Mouse (Mus musculus): ENCODE results near the gene Man2c1. TPM values are rescaled to one million over a fixed set of nuclear protein-coding genes. Genes with fewer than 3 reads are reported as not detected.

Gene Man2c1
- total RNA-seq, 2 experiments from 2014 or later: 109 to 121 TPM

DNA sequence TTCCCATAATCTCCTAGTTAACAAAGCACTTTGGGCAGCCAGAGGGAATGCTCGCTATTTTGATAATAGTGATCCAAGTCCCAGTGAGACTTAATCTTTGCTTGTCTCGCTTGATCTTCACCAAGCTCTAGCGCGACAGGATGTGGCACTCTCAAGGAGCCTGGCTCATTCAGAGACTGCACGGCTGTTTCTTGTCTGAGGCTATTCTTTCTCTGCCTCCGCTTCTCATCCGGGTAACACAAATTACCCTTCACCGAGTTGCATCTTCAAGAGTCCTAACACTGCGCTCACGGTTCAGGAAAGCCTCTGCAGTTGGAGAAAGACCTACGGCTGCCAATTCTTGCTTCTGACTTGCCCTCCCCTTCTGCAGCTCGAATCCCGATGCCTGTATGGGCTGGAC lies 27.0 kb downstream of the Man2c1 start:
- no peak for DNase-seq

DNA sequence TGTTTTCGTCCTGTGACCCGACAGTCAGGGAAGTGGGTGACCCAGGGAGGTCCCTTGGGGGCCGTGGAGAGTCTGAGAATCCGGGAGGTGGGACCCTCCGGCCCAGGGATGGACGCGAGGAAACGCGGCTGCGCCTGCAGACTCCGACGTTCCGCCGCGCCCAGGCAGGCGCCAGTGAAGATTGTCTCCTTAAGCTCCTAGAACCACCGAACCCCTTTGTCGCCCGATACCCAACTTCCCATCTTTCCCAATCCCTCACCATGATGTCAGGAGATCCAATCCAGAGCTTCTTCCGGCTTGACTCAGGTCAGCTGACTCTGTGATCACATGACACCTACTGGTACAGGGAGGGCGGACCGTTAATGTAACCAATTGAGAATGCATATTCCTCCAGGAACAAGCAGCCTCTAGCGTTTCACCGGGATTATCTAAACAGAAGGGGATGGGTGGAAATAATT lies 27.6 kb downstream of the Man2c1 start, which contains the start of gene Commd4:
Commd4 (minus strand) TSS at position 319 of the 458 bp plus-strand sequence.
- DNase-seq: peak; percentile 90 to 92

DNA sequence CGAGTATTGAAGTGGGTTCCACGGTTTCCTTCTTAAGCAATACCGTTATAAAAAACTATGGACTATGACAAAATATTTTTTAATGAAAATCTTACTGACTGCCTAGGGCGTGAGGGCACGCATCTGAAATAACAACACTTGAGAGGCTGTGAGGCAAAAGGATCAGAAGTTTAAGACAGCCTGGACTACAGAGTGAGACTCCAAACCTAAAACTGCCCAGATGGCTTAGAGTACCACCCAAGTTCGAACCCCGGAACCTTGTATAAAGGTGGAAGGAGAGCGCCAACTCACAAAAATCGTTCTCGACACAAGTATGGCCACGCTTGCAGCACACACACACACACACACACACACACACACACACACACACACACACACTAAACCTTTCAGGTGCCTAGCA lies 28.0 kb downstream of the Man2c1 start:
- no peak for DNase-seq

DNA sequence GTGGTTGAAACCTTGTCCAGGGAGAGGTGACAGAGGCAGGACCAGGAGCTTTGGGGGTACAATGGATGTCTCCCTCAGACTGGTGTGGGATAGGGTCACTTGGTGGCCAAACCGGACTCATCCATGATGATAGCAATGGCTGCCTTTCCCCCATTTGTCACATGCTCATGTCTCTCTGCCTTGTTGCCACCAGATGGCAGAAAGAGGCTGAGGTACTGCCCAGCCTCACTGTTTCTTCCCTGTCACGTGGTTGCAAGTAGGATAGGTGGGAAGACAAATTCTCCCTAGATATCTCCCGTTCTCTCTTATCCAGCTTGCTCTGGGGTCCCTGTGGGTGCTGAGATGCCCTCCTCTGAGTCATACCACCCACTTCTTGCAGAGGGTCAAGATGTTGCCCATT lies 32.0 kb downstream of the Man2c1 start:
- peak in 1 of 2 experiments; percentile 25 for DNase-seq

DNA sequence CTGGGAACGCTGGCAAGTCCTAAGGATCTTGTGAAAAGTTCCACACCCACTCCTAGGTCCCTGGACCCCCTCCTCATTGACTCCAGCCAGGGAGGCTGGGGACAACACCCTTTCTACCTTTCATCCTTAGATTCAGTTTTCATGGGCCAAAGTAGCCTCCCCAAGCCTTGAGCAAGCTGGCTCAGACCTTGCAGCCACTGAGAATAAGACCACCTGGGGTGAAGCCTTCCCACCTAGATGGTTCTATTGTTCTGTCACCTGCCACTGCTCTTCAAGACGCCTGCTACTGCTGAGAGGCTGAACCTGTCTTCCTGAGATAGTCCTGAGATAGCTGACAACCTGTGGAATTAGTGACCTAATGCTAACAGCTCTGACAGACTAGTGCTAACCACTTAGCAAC lies 32.6 kb downstream of the Man2c1 start:
- no peak for DNase-seq

DNA sequence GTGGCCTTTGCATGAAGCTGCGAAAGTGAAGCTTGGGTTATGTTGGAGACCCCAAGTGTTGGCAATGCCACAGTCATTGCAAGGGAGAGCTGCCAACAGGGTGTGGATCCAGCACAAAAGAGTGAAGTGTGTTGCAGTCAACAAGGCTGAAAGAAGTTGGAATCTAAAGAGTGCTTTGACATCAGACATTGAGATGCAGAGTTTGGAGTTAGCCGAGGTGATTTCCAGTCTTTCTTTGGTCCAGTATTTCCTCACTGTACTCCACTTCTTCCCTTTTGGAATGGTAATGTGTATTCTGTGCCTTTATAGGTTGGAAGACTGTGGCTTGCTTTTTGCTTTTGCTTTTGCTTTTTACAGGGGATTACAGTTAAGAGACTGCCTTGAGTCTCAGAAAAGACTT lies 35.7 kb downstream of the Man2c1 start:
- no peak for DNase-seq

DNA sequence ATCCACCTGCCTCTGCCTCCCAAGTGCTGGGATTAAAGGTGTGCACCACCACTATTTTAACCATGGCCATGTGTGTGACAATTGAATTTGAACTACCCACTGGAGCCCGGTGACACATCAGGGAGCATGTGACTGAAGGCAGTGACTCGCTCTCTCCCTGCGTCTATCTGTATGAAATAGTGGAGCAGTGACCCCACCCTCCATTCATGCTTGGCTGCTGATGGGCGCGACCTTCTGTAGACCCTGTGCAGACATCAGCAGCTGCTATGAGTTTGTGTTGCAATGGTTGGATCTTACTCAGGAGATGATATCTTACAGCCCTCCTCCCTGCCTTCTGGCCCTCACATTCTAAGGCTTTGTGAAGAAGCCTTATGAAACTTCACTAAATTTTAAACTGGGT lies 37.9 kb downstream of the Man2c1 start:
- no peak for DNase-seq

Other genes starting within 250 kb of the Man2c1 start
- 10 to 100 TPM; 24.2 to 27.9 TPM for gene Snx33, start 202.3 kb upstream of the Man2c1 start, total RNA-seq (2021)
- gene Imp3, start 193.2 kb upstream of the Man2c1 start, total RNA-seq (2021): 100 to 1,000 TPM in 1 of 2 experiments, 10 to 100 TPM in 1; 89.4 to 106 TPM
- gene Snupn, start 179.8 kb upstream of the Man2c1 start, total RNA-seq (2021): 10 to 100 TPM; 11.7 to 12.4 TPM
- 10 to 100 TPM; 47.7 to 53.8 TPM for gene Ptpn9, start 135.8 kb upstream of the Man2c1 start, total RNA-seq (2021)
- 10 to 100 TPM; 41.8 to 54.3 TPM for gene Sin3a, start 58.6 kb upstream of the Man2c1 start, total RNA-seq (2021)
- gene Neil1, start 17.6 kb downstream of the Man2c1 start, total RNA-seq (2021): 10 to 100 TPM in 1 of 2 experiments, 1 to 10 TPM in 1; 9.8 to 10.9 TPM
- 10 to 100 TPM; 48.2 to 58.0 TPM for gene Commd4, start 27.6 kb downstream of the Man2c1 start, total RNA-seq (2021)
- not detected for gene Trcg1, start 105.9 kb downstream of the Man2c1 start, total RNA-seq (2021)
- gene 1700017B05Rik, start 131.9 kb downstream of the Man2c1 start, total RNA-seq (2021): 10 to 100 TPM; 50.2 to 89.6 TPM

Data from adrenal gland, postnatal 36 days (tissue).